Mouse (Mus musculus) heart, embryonic 12.5 days (tissue): ENCODE results near the gene E2f3. TPM values are rescaled to one million over a fixed set of nuclear protein-coding genes. Genes with fewer than 3 reads are reported as not detected.

ENCODE experiments used
- ATAC-seq: fragments of 200-750 bp; cut with Nextera tagmentation; 2 replicates; pipeline ENCODE4 v1.8.0; 2017; ENCODE audit warnings: moderate TSS enrichment, moderate library complexity; ENCODE audit not compliant: insufficient number of reproducible peaks, low FRiP score
- H3K27ac ChIP-seq: fragments of 300-500 bp; sonication (generic); 2 replicates; pipeline ENCODE4 v1.5.1; 2016; ENCODE audit warnings: mild to moderate bottlenecking, moderate library complexity; ENCODE audit not compliant: poor library complexity, severe bottlenecking
- H3K27me3 ChIP-seq: fragments of 300-500 bp; sonication (generic); replicated peaks from 2 replicates; pipeline ENCODE4 v1.6.1; 2016; ENCODE audit warnings: mild to moderate bottlenecking, moderate library complexity
- H3K36me3 ChIP-seq: fragments of 300-500 bp; sonication (generic); 2 replicates; pipeline ENCODE4 v1.6.1; 2016; ENCODE audit warnings: mild to moderate bottlenecking, moderate library complexity
- H3K4me1 ChIP-seq: fragments of 300-500 bp; sonication (generic); replicated peaks from 2 replicates; pipeline ENCODE4 v1.6.1; 2016; ENCODE audit warnings: mild to moderate bottlenecking
- H3K4me2 ChIP-seq: fragments of 300-500 bp; sonication (generic); 2 replicates; pipeline ENCODE4 v1.6.1; 2016; ENCODE audit warnings: mild to moderate bottlenecking, moderate library complexity
- H3K4me3 ChIP-seq: fragments of 300-500 bp; sonication (generic); 2 replicates; pipeline ENCODE4 v1.5.1; 2016; ENCODE audit warnings: mild to moderate bottlenecking
- H3K9ac ChIP-seq: fragments of 300-500 bp; sonication (generic); 2 replicates; pipeline ENCODE4 v1.6.1; 2016; ENCODE audit warnings: mild to moderate bottlenecking, moderate library complexity
- H3K9me3 ChIP-seq: fragments of 300-500 bp; sonication (generic); replicated peaks from 2 replicates; pipeline ENCODE4 v1.6.1; 2016; ENCODE audit warnings: mild to moderate bottlenecking, moderate library complexity
- whole genome bisulfite sequencing: fragments of 180-500 bp; shearing (Covaris S2); methylation state at CpG from one replicate; pipeline ENCODE4 v1.1.7; 2016; 5-methylcytosine and 5-hydroxymethylcytosine counted together
- polyA plus RNA-seq: library from polyadenylated mRNA; unstranded; fragments of >200 nt; fragmentation: Nextera tagmentation; extraction: Ambion mirVana; gene quantifications from 2 replicates; pipeline ENCODE4 v1.2.1, GENCODE M21; 2016

Gene E2f3
- polyA plus RNA-seq, 1 experiment from 2014 or later = 13.5 TPM

- no peak for ATAC-seq
- peaks cover 23% of the 10 kb centered on the region for H3K36me3 ChIP-seq
- WGBS = 78% methylated on average over 9 of the region's 11 CpGs
- peaks cover 5% of the 10 kb centered on the region for H3K9me3 ChIP-seq
- H3K27me3 ChIP-seq = no peaks in the 10 kb centered on the region
- H3K4me3 ChIP-seq = no peak overlapping the region
- no peak overlapping the region for H3K4me2 ChIP-seq
- no peak overlapping the region for H3K9ac ChIP-seq
- H3K27ac ChIP-seq = no peak overlapping the region
- peaks cover 14% of the 10 kb centered on the region for H3K4me1 ChIP-seq
Observed at GRCm38 (mm10) chr13:29955296-29955695, 30.6 kb downstream of the E2f3 start.

- Histone ChIP-seq H3K4me2 (no peak overlapping the region), H3K27me3 (no peaks in the 10 kb centered on the region), H3K9me3 (peaks cover 5% of the 10 kb centered on the region), H3K4me3 (no peak overlapping the region), H3K27ac (no peak overlapping the region), H3K4me1 (peaks cover 14% of the 10 kb centered on the region), H3K9ac (no peak overlapping the region), H3K36me3 (peaks cover 27% of the 10 kb centered on the region)
- no peak for ATAC-seq
- WGBS = 96% methylated on average over 10 of the region's 10 CpGs
Observed at GRCm38 (mm10) chr13:29954741-29955140, 31.1 kb downstream of the E2f3 start.

- peaks cover 18% of the 10 kb centered on the region for H3K4me1 ChIP-seq
- 94% methylated on average over 4 of the region's 4 CpGs for WGBS
- ATAC-seq = no peak
- no peak overlapping the region for H3K27ac ChIP-seq
- H3K36me3 ChIP-seq = peaks cover 27% of the 10 kb centered on the region
- H3K4me3 ChIP-seq = no peak overlapping the region
- peaks cover 5% of the 10 kb centered on the region for H3K9me3 ChIP-seq
- no peak overlapping the region for H3K4me2 ChIP-seq
- no peak overlapping the region for H3K9ac ChIP-seq
- H3K27me3 ChIP-seq = no peaks in the 10 kb centered on the region
Observed at GRCm38 (mm10) chr13:29953417-29954045, 32.3 kb downstream of the E2f3 start.

GRCm38 (mm10) chr13:29946045-29946444 is 39.8 kb downstream of the E2f3 start:
- Histone ChIP-seq H3K27ac (no peak overlapping the region), H3K36me3 (peaks cover 20% of the 10 kb centered on the region), H3K27me3 (no peaks in the 10 kb centered on the region), H3K4me1 (peaks cover 18% of the 10 kb centered on the region), H3K9me3 (no peaks in the 10 kb centered on the region), H3K4me2 (no peak overlapping the region), H3K9ac (no peak overlapping the region), H3K4me3 (no peak overlapping the region)
- 89% methylated on average over 8 of the region's 8 CpGs for WGBS
- no peak for ATAC-seq

- no peak for ATAC-seq
- H3K4me3 ChIP-seq = no peak overlapping the region
- no peak overlapping the region for H3K9ac ChIP-seq
- peaks cover 18% of the 10 kb centered on the region for H3K4me1 ChIP-seq
- H3K9me3 ChIP-seq = no peaks in the 10 kb centered on the region
- H3K36me3 ChIP-seq = peaks cover 16% of the 10 kb centered on the region
- WGBS = 74% methylated on average over 9 of the region's 9 CpGs
- H3K27me3 ChIP-seq = no peaks in the 10 kb centered on the region
- no peak overlapping the region for H3K27ac ChIP-seq
- H3K4me2 ChIP-seq = no peak overlapping the region
Observed at GRCm38 (mm10) chr13:29944915-29945570, 40.8 kb downstream of the E2f3 start.

GRCm38 (mm10) chr13:29944493-29944892 is 41.4 kb downstream of the E2f3 start:
- no peak overlapping the region for H3K4me3 ChIP-seq
- no peak for ATAC-seq
- peaks cover 16% of the 10 kb centered on the region for H3K36me3 ChIP-seq
- no peaks in the 10 kb centered on the region for H3K27me3 ChIP-seq
- H3K4me2 ChIP-seq = no peak overlapping the region
- no peaks in the 10 kb centered on the region for H3K9me3 ChIP-seq
- H3K9ac ChIP-seq = no peak overlapping the region
- H3K27ac ChIP-seq = no peak overlapping the region
- WGBS = 91% methylated on average over 8 of the region's 8 CpGs
- H3K4me1 ChIP-seq = peaks cover 18% of the 10 kb centered on the region

GRCm38 (mm10) chr13:29943541-29944039 is 42.3 kb downstream of the E2f3 start:
- Histone ChIP-seq H3K4me1 (peaks cover 9% of the 10 kb centered on the region; the same call in 1 of the 2 replicates), H3K4me2 (no peak overlapping the region), H3K4me3 (no peak overlapping the region), H3K9ac (no peak overlapping the region), H3K9me3 (no peaks in the 10 kb centered on the region), H3K36me3 (peaks cover 16% of the 10 kb centered on the region), H3K27ac (no peak overlapping the region), H3K27me3 (no peaks in the 10 kb centered on the region)
- WGBS = 87% methylated on average over 3 of the region's 3 CpGs
- no peak for ATAC-seq

GRCm38 (mm10) chr13:29940071-29940470 is 45.8 kb downstream of the E2f3 start:
- ATAC-seq = no peak
- Histone ChIP-seq H3K9me3 (peaks cover 4% of the 10 kb centered on the region; the same call in 1 of the 2 replicates), H3K9ac (no peak overlapping the region), H3K36me3 (peaks cover 32% of the 10 kb centered on the region), H3K27ac (no peak overlapping the region), H3K4me3 (no peak overlapping the region), H3K4me1 (no peaks in the 10 kb centered on the region), H3K27me3 (no peaks in the 10 kb centered on the region), H3K4me2 (no peak overlapping the region)
- WGBS = 89% methylated on average over 7 of the region's 7 CpGs

GRCm38 (mm10) chr13:29939399-29939798 is 46.5 kb downstream of the E2f3 start:
- WGBS = 84% methylated on average over 4 of the region's 4 CpGs
- Histone ChIP-seq H3K27me3 (no peaks in the 10 kb centered on the region), H3K4me3 (no peak overlapping the region), H3K36me3 (peaks cover 32% of the 10 kb centered on the region), H3K27ac (no peak overlapping the region), H3K4me1 (no peaks in the 10 kb centered on the region), H3K9me3 (peaks cover 4% of the 10 kb centered on the region; the same call in 1 of the 2 replicates), H3K9ac (no peak overlapping the region), H3K4me2 (no peak overlapping the region)
- no peak for ATAC-seq

GRCm38 (mm10) chr13:29938776-29939175 is 47.1 kb downstream of the E2f3 start:
- Histone ChIP-seq H3K4me3 (no peak overlapping the region), H3K4me2 (no peak overlapping the region), H3K27me3 (no peaks in the 10 kb centered on the region), H3K9ac (no peak overlapping the region), H3K27ac (no peak overlapping the region), H3K9me3 (peaks cover 4% of the 10 kb centered on the region; the same call in 1 of the 2 replicates), H3K36me3 (peaks cover 31% of the 10 kb centered on the region), H3K4me1 (no peaks in the 10 kb centered on the region)
- ATAC-seq = no peak
- 78% methylated on average over 6 of the region's 6 CpGs for WGBS

GRCm38 (mm10) chr13:29926168-29926567 is 59.7 kb downstream of the E2f3 start:
- no peak for ATAC-seq
- Histone ChIP-seq H3K4me2 (no peak overlapping the region), H3K4me3 (no peak overlapping the region), H3K27me3 (no peaks in the 10 kb centered on the region), H3K36me3 (peaks cover 15% of the 10 kb centered on the region), H3K27ac (no peak overlapping the region), H3K9me3 (no peaks in the 10 kb centered on the region), H3K9ac (no peak overlapping the region), H3K4me1 (no peaks in the 10 kb centered on the region; the same call in 1 of the 2 replicates)
- WGBS = 69% methylated on average over 3 of the region's 3 CpGs
